Mouse (Mus musculus) embryo, embryonic 10 days (tissue): ENCODE results near the gene Pabpc1l.

Source experiments
- DNase-seq: peaks from one replicate; pipeline ENCODE4 v3.0.0-alpha.2; 2015; ENCODE audit warnings: low spot score

Pabpc1l gene

GRCm38 (mm10) chr2:164087416-164088017 is 62.3 kb downstream of the Pabpc1l start:
- no peak for DNase-seq

GRCm38 (mm10) chr2:164089508-164089907 is 64.3 kb downstream of the Pabpc1l start:
- DNase-seq: no peak

- no peak for DNase-seq
Observed at GRCm38 (mm10) chr2:164094152-164094551, 68.9 kb downstream of the Pabpc1l start.

- DNase-seq: no peak
Observed at GRCm38 (mm10) chr2:164098603-164099250, 73.5 kb downstream of the Pabpc1l start.
